26 mouse cellular contexts compared by ENCODE assay signal in the genomic region with DNA sequence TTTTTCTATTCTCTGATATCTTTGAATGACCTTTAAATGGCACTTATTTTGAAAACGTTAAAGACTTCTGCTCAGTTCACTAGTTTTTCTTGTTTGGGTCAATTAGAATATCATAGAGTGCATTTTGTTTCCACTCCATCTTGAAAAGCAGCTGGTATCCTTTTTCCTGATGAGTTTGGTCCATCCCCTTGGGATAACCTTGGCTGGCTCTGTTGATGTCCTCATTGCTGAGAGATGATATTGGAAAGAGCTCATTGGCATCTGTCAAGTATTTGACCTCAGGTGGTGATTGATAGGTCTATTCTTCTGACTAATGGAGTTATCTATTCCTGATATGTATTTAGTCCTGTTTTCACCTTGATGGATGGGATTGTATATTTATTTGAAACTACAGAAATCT.
"Had no signal": no experiment of that assay in that cellular context is flagged by ENCODE, and none has a peak within 500 bp of the region (broad histone marks: within the 10 kb centered on the region; RNA-seq: fewer than 3 reads in every experiment).

No protein-coding gene starts in this region.

- H3K4me3 ChIP-seq: embryonic facial prominence, embryonic 10.5 days; embryonic facial prominence, embryonic 12.5 days; embryonic facial prominence, embryonic 13.5 days; embryonic facial prominence, embryonic 15.5 days; erythroblast, embryonic 14.5 days; forebrain, embryonic 10.5 days; forebrain, embryonic 12.5 days; forebrain, embryonic 13.5 days; forebrain, embryonic 15.5 days; gastrocnemius, adult 2 months; heart, adult 2 months had no signal

- ATAC-seq: forebrain, embryonic 13.5 days; forebrain, embryonic 14.5 days; forebrain, embryonic 15.5 days; forebrain, embryonic 16.5 days; forebrain, postnatal 0 days had no signal

- H3K4me1 ChIP-seq: embryonic facial prominence, embryonic 10.5 days; embryonic facial prominence, embryonic 13.5 days; embryonic facial prominence, embryonic 15.5 days; forebrain, embryonic 10.5 days; forebrain, embryonic 12.5 days; forebrain, embryonic 13.5 days; forebrain, embryonic 15.5 days had no signal

- H3K27me3 ChIP-seq: embryonic facial prominence, embryonic 12.5 days; embryonic facial prominence, embryonic 13.5 days; embryonic facial prominence, embryonic 15.5 days; forebrain, embryonic 12.5 days; forebrain, embryonic 13.5 days; forebrain, embryonic 15.5 days had no signal

- H3K36me3 ChIP-seq: embryonic facial prominence, embryonic 10.5 days; embryonic facial prominence, embryonic 12.5 days; embryonic facial prominence, embryonic 13.5 days; embryonic facial prominence, embryonic 15.5 days; forebrain, embryonic 10.5 days; forebrain, embryonic 12.5 days; forebrain, embryonic 15.5 days had no signal

- H3K4me2 ChIP-seq: embryonic facial prominence, embryonic 12.5 days; embryonic facial prominence, embryonic 13.5 days; embryonic facial prominence, embryonic 15.5 days; forebrain, embryonic 12.5 days; forebrain, embryonic 13.5 days; forebrain, embryonic 15.5 days had no signal

- H3K27ac ChIP-seq: embryonic facial prominence, embryonic 10.5 days; embryonic facial prominence, embryonic 12.5 days; embryonic facial prominence, embryonic 13.5 days; embryonic facial prominence, embryonic 15.5 days; forebrain, embryonic 10.5 days; forebrain, embryonic 12.5 days; forebrain, embryonic 13.5 days; forebrain, embryonic 15.5 days; gastrocnemius, adult 2 months; heart, adult 2 months had no signal

- H3K9me3 ChIP-seq: embryonic facial prominence, embryonic 10.5 days; embryonic facial prominence, embryonic 12.5 days; embryonic facial prominence, embryonic 13.5 days; embryonic facial prominence, embryonic 15.5 days; forebrain, embryonic 10.5 days; forebrain, embryonic 12.5 days; forebrain, embryonic 13.5 days; forebrain, embryonic 15.5 days had no signal

- H3K9ac ChIP-seq: embryonic facial prominence, embryonic 12.5 days; embryonic facial prominence, embryonic 13.5 days; embryonic facial prominence, embryonic 15.5 days; forebrain, embryonic 12.5 days; forebrain, embryonic 13.5 days; forebrain, embryonic 15.5 days; forebrain, postnatal 0 days had no signal

- DNase-seq: cerebellum, adult 2 months; cerebellum, adult 8-10 months; cerebellum, adult 9-10 months; cerebellum, postnatal 25 days; cerebellum, postnatal 36 days; embryo, embryonic 11 days; forebrain, postnatal 0 days; gastrocnemius, adult 2 months; gastrocnemius, postnatal 10 days; gastrocnemius, postnatal 14 days; gastrocnemius, postnatal 25 days; gastrocnemius, postnatal 36 days; heart, adult 11 months; heart, adult 18-20 months; heart, adult 2 months had no signal
